Mouse (Mus musculus) left cerebral cortex, adult 8-10 months (tissue): Measurements from ENCODE around the gene Cadps2. TPM values are rescaled to one million over a fixed set of nuclear protein-coding genes. Genes with fewer than 3 reads are reported as not detected.
A peak's percentile ranks its signal among the peaks of the same experiment; 100 is the strongest.

Experiments used
- DNase-seq, 2 experiments: peaks; one replicate each; pipeline ENCODE4 v3.0.0; 2022; ENCODE audit warnings: low spot score in 2 of 2
- total RNA-seq, 4 experiments: library from RNA; stranded (reverse); gene quantifications; 2 replicates each; pipeline ENCODE4 v1.2.4; 2022

Cadps2 gene
- total RNA-seq, 4 experiments from 2014 or later = 69.8 to 86.7 (median 77.5) TPM

- no peak for DNase-seq
Observed at GRCm38 (mm10) chr6:23567651-23568050, 271.6 kb downstream of the Cadps2 start.

GRCm38 (mm10) chr6:23549874-23550273 is 289.3 kb downstream of the Cadps2 start:
- no peak for DNase-seq

- no peak for DNase-seq
Observed at GRCm38 (mm10) chr6:23523710-23524109, 315.5 kb downstream of the Cadps2 start.

- DNase-seq = no peak
Observed at GRCm38 (mm10) chr6:23522556-23522955, 316.7 kb downstream of the Cadps2 start.

DNA sequence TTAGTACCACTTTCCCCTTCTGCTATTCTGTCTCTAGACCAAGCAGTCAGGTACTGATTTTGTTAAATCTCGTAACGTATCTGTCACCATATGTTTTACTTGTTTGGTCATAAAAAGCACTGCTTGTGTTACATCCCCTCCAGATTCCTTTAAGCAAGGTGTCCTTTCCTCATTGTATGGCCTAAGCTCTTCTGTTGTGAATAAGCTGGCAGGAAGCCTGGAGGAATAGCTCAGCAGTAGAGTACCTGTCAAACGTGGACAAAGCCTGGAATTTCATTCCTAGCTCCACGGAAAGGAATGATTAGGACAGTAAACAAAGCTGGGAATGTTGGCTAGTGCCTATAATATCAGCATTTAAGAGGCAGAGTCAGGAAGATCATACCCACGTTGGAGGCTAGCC is 340.6 kb downstream of the Cadps2 start:
- no peak for DNase-seq

- peak in 1 of 2 experiments; percentile 9 for DNase-seq
Observed at GRCm38 (mm10) chr6:23491804-23492203, 347.4 kb downstream of the Cadps2 start.

- no peak for DNase-seq
Observed at GRCm38 (mm10) chr6:23490431-23490830, 348.8 kb downstream of the Cadps2 start.

DNA sequence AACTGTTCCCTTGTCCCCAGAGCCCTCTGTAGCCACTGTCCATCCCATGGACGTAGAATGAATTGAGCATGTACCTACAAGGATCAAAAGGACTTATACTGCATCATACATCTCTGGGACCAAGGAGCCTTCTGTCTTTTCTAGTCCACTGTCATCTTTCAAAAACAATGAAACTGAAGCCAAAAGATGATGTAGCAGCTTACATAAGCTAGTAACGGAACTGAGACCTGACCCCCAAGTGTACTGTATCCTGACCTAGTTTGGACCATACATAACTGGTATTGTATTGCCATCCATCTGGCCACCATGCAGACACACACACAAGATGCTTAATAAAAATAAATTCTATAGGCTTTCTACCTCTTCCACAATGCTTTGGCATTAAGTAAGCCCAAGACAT is 350.2 kb downstream of the Cadps2 start:
- DNase-seq = no peak

GRCm38 (mm10) chr6:23472686-23473085 is 366.5 kb downstream of the Cadps2 start:
- peak; percentile 11 for DNase-seq

DNA sequence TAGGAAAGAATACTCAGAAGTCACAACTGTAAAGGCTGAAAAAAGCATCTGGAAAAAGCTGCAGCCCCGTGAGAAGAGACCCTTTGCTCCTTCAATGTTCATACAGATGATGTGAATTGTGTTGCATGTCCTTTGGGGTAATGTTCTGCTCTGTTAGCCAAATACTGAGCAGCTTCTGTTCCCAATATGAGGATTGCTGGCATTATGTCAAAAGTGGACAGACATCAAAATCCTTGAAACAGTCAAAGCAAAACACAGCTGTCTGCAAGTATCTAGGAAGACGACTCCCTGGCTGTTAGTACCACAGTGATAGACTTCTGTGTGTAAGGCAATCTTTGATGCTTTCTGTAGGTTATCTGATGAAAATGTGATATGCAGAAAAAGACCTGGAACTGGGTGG is 367.4 kb downstream of the Cadps2 start:
- DNase-seq = no peak

- no peak for DNase-seq
Observed at GRCm38 (mm10) chr6:23467885-23468284, 371.3 kb downstream of the Cadps2 start.

- no peak for DNase-seq
Observed at GRCm38 (mm10) chr6:23462600-23463280, 376.5 kb downstream of the Cadps2 start.

GRCm38 (mm10) chr6:23457748-23458147 is 381.5 kb downstream of the Cadps2 start:
- peak in 1 of 2 experiments; percentile 25 for DNase-seq

GRCm38 (mm10) chr6:23453907-23454306 is 385.3 kb downstream of the Cadps2 start:
- DNase-seq = no peak

GRCm38 (mm10) chr6:23439897-23440296 is 399.3 kb downstream of the Cadps2 start:
- DNase-seq = no peak

DNA sequence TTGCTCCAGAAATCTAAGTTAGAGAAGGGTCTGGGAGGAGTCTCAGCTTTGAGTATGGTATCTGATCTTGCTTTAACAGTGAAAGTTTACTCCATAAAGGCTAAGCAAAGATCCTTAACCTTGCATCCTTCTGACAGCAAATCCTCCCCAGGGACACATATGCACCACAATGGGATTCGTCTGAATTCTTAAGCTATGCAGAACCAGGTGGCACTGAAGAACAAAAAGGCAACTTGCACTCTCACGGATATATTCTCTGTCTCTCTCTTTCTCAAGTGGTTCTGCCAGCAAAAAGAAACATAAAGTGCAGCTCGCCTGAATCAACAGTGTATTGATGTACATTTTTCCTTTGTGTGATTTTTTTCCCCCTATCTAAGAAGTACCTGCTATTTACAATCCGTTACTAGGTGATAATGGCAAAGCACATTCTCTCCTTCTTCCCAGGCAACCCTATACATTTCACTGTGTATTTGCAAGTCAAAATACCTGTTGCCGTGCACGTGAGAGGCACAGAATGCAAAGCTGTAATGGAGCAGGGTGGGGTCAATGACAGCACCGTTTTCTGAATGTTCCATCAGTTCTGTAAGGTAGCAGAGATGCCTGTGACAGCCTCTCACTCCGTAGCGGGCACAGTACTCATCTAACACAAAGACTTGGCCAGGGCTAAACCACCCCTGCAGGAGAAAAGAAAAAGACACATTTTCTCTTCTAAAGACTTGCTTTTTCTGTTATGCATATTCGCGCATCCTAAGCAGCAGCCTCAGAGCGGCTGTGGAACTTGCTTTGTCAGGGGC is 428.8 kb downstream of the Cadps2 start:
- DNase-seq = no peak

GRCm38 (mm10) chr6:23394131-23394530 is 445.1 kb downstream of the Cadps2 start:
- DNase-seq = no peak

DNA sequence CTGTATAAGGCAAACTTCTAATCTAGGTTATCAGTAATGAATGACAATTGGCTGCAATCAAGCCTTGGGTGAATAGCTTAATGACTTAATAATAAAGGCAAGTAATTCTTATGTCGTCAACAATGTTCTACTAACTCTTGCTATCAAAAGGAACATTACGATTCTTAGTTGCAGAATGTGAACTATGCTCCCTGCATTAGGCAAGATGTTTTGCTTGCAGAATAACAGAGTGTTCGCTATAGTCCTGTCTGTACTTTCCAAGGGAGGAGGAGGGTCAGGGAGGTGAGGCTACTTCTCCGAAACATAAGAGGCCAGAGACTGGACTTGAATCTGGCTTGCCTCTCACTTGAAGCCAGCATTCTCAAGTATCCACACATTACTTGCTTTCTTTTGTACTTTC is 446.5 kb downstream of the Cadps2 start:
- no peak for DNase-seq

GRCm38 (mm10) chr6:23386711-23387110 is 452.5 kb downstream of the Cadps2 start:
- DNase-seq = no peak

GRCm38 (mm10) chr6:23383004-23383347 is 456.2 kb downstream of the Cadps2 start:
- no peak for DNase-seq

GRCm38 (mm10) chr6:23382283-23383003 is 456.8 kb downstream of the Cadps2 start:
- no peak for DNase-seq

GRCm38 (mm10) chr6:23376327-23376726 is 462.9 kb downstream of the Cadps2 start:
- DNase-seq = no peak
